Mouse (Mus musculus) liver, adult 2 months (tissue): ENCODE measurements around the gene Pigv.

Experiments
- CTCF ChIP-seq: fragments of 200-500 bp; IDR thresholded peaks from 2 replicates; pipeline ENCODE4 v1.5.1; 2011; ENCODE audit warnings: low read depth, low read length, control low read depth
- POLR2A ChIP-seq: fragments of 200-500 bp; IDR thresholded peaks from 2 replicates; pipeline ENCODE4 v1.6.1; 2011; ENCODE audit warnings: low read length, control low read depth; ENCODE audit not compliant: insufficient read depth; ENCODE audit errors: extremely low read depth

DNA sequence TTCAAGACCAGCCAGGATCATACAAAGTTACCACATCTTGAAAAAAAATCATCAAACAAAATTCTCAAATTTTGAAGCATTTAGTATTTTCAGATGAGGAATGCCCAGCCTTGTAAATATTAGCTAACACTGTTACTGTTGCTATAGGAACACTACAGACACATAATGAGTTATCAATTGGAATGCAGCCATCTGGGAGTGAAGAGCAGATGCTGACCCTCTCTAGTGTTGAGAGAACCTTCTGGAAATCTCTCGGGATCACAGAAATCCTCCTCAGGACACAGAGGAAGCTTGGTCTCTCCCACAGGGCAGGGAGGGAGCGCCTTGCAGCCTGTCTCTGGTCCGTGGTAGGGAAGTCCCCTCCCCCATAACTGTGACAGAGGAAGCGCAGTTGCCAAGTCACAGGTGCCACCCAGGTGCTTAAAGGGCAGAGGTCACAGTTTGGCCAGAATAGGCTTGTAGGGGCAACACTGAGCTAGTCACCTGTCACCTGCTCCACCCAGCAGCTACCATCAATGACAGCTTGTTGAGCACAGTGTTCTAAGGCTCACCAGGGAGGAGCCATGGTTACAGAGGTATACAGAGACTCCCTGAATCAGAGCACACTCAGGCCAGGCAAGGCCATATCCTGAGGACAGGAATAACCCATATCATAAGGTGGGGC, 52.8 kb downstream of the Pigv start:
- TF ChIP-seq POLR2A: no peak
- TF ChIP-seq CTCF: no peak
